Mouse (Mus musculus) liver, adult 2 months (tissue): Measurements from ENCODE around the gene Nfatc2. TPM values are rescaled to one million over a fixed set of nuclear protein-coding genes. Genes with fewer than 3 reads are reported as not detected.

Experiments
- DNase-seq: peaks from one replicate; pipeline ENCODE4 v3.0.0-alpha.2; 2011; ENCODE audit warnings: low read depth, low spot score; ENCODE audit errors: extremely low read depth
- H3K27ac ChIP-seq: fragments of 200-500 bp; replicated peaks from 2 replicates; pipeline ENCODE4 v1.5.1; 2012; ENCODE audit warnings: low read depth, mild to moderate bottlenecking, control low read depth, inconsistent platforms, low read length; ENCODE audit not compliant: insufficient read depth
- H3K27me3 ChIP-seq: fragments of 200-500 bp; 2 replicates; pipeline ENCODE4 v1.6.1; 2012; ENCODE audit warnings: mild to moderate bottlenecking, moderate library complexity, low read length, inconsistent platforms; ENCODE audit not compliant: control insufficient read depth, insufficient read depth
- H3K36me3 ChIP-seq: fragments of 200-500 bp; 2 replicates; pipeline ENCODE4 v1.6.1; 2012; ENCODE audit warnings: low read length, inconsistent platforms; ENCODE audit not compliant: control insufficient read depth, insufficient read depth
- H3K4me1 ChIP-seq: fragments of 200-500 bp; 2 replicates; pipeline ENCODE4 v1.6.1; 2011; ENCODE audit warnings: low read length; ENCODE audit not compliant: control insufficient read depth, insufficient read depth
- H3K4me3 ChIP-seq: fragments of 200-500 bp; 2 replicates; pipeline ENCODE4 v1.5.1; 2011; ENCODE audit warnings: low read depth, mild to moderate bottlenecking, control low read depth, low read length, moderate library complexity; ENCODE audit not compliant: insufficient read depth
- H3K79me2 ChIP-seq: fragments of 200-500 bp; 2 replicates; pipeline ENCODE4 v1.6.1; 2012; ENCODE audit warnings: inconsistent platforms, mild to moderate bottlenecking, low read length, moderate library complexity; ENCODE audit not compliant: control insufficient read depth, insufficient read depth
- H3K9ac ChIP-seq: fragments of 200-500 bp; 2 replicates; pipeline ENCODE4 v1.6.1; 2012; ENCODE audit warnings: low read depth, mild to moderate bottlenecking, control low read depth, inconsistent platforms, low read length
- CTCF ChIP-seq: fragments of 200-500 bp; IDR thresholded peaks from 2 replicates; pipeline ENCODE4 v1.5.1; 2011; ENCODE audit warnings: low read depth, low read length, control low read depth
- POLR2A ChIP-seq: fragments of 200-500 bp; IDR thresholded peaks from 2 replicates; pipeline ENCODE4 v1.6.1; 2011; ENCODE audit warnings: low read length, control low read depth; ENCODE audit not compliant: insufficient read depth; ENCODE audit errors: extremely low read depth
- WGBS: fragments of 180-500 bp; shearing (Covaris S2); methylation state at CpG from one replicate; pipeline ENCODE4 v1.1.7; 2018; 5-methylcytosine and 5-hydroxymethylcytosine counted together
- polyA plus RNA-seq: library from polyadenylated mRNA; depleted of rRNA; stranded (reverse); fragments of >200 nt; gene quantifications from 2 replicates; pipeline ENCODE4 v1.2.3, GENCODE M21; 2012
- total RNA-seq: library from RNA; depleted of rRNA; stranded (reverse); fragments of >200 nt; gene quantifications from 2 replicates; pipeline ENCODE4 v1.2.3, GENCODE M21; 2014

Gene Nfatc2
- total and polyA plus RNA-seq, 2 experiments, result 0.09 to 0.20 TPM

DNA sequence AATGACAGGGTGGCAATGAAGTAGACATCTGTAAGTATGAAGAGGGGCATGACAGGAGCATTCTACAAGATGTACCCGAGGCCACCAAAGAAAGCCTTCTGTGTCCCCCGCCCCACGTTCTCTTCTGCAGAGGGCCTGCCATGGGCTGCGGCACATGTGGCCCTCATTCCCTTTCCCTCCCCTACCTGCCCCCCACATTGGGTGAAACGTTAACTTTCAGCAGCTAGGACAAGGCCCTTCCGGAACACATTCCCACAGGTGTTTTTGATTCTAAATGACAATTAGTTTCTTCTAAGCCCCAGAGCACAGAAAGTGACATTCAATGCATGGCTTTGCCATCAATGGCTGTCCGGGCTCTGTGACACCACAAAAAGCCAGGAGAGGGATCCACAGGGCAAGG lies 33.4 kb upstream of the Nfatc2 start:
- TF ChIP-seq POLR2A (no peak), CTCF (no peak)
- Histone ChIP-seq H3K27me3 (no peaks in the 10 kb centered on the region), H3K36me3 (0 out of 2 replicates have a peak, but pooled peaks cover 1% of the 10 kb centered on the region), H3K9ac (no peak overlapping the region), H3K4me3 (no peak overlapping the region), H3K79me2 (no peaks in the 10 kb centered on the region), H3K4me1 (no peaks in the 10 kb centered on the region), H3K27ac (no peak overlapping the region)
- 92% methylated on average over 7 of the region's 7 CpGs for WGBS
- no peak for DNase-seq

DNA sequence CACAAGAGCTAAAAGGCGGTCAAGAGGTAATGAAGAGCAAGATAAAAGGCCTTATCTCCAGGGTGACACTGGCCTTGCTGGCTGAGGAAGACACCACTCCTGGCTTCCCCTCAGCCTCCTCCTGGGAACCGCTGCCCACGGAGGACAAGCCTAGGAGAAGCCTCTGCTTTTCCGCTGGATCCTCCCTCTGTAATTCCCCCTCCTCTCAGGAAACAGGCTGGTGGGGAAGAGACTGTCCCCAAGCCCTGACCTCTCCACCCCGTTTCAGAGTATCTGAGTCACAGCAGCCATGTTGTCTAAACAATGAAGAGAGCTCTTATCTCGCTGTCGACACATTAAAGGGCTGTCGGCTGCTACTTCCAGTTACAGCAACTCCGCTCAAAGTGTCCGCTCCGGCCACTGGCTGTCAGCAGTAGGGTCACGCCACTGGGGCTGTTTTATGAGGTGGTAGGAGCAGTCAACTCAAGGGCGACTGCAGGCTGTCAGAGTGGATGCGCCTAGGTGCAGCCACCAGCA lies 31.9 kb upstream of the Nfatc2 start:
- Histone ChIP-seq H3K4me3 (no peak overlapping the region), H3K36me3 (0 out of 2 replicates have a peak, but pooled peaks cover 1% of the 10 kb centered on the region), H3K27me3 (no peaks in the 10 kb centered on the region), H3K27ac (no peak overlapping the region), H3K79me2 (no peaks in the 10 kb centered on the region), H3K4me1 (no peaks in the 10 kb centered on the region), H3K9ac (no peak overlapping the region)
- 56% methylated on average over 14 of the region's 14 CpGs for WGBS
- TF ChIP-seq CTCF, result no peak
- TF ChIP-seq POLR2A, result no peak
- no peak for DNase-seq

DNA sequence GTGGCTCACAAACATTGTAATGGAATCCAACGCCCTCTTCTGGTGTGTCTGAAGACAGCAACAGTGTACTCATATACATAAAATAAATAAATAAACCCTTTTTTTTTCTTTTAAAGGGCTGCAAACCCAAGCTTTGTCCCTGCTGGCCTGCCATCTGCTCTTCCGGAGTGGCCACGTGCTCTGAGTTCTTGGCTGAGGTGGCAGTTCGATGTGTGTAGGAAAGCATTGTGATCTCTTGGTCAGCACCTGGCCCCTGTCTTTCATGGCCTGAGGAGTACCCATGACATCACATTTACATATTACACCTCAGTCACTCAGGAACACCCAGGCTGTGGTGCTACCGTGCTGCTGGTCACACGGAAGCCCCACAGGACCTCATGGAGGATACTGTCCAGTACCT lies 31.1 kb upstream of the Nfatc2 start:
- TF ChIP-seq CTCF (no peak), POLR2A (no peak)
- no peak for DNase-seq
- WGBS, result 82% methylated on average over 6 of the region's 6 CpGs

GRCm38 (mm10) chr2:168628787-168629186 lies 27.3 kb upstream of the Nfatc2 start:
- Histone ChIP-seq H3K79me2 (no peaks in the 10 kb centered on the region), H3K4me1 (no peaks in the 10 kb centered on the region), H3K36me3 (no peaks in the 10 kb centered on the region), H3K9ac (no peak overlapping the region), H3K27ac (no peak overlapping the region), H3K4me3 (no peak overlapping the region), H3K27me3 (no peaks in the 10 kb centered on the region)
- peak; percentile 12 for DNase-seq
- TF ChIP-seq POLR2A (no peak), CTCF (peak; percentile 93)
- 27% methylated on average over 8 of the region's 8 CpGs for WGBS

More for the DNA sequence above, 31.1 kb upstream of the Nfatc2 start:
- Histone ChIP-seq H3K27me3 (no peaks in the 10 kb centered on the region), H3K9ac (no peak overlapping the region), H3K36me3 (0 out of 2 replicates have a peak, but pooled peaks cover 1% of the 10 kb centered on the region), H3K27ac (no peak overlapping the region), H3K4me3 (no peak overlapping the region), H3K79me2 (no peaks in the 10 kb centered on the region), H3K4me1 (no peaks in the 10 kb centered on the region)

- Histone ChIP-seq H3K79me2 (no peaks in the 10 kb centered on the region), H3K9ac (no peak overlapping the region), H3K27ac (no peak overlapping the region), H3K4me3 (no peak overlapping the region), H3K36me3 (no peaks in the 10 kb centered on the region), H3K27me3 (no peaks in the 10 kb centered on the region), H3K4me1 (no peaks in the 10 kb centered on the region)
- no peak for TF ChIP-seq CTCF
- DNase-seq, result no peak
- WGBS, result 73% methylated on average over 20 of the region's 20 CpGs
Observed at GRCm38 (mm10) chr2:168627829-168628770, 26.6 kb upstream of the Nfatc2 start.

- TF ChIP-seq POLR2A, result no peak
- no peak for TF ChIP-seq CTCF
- no peaks in the 10 kb centered on the region for H3K27me3 ChIP-seq
- DNase-seq, result no peak
- no peak overlapping the region for H3K27ac ChIP-seq
- H3K4me3 ChIP-seq, result no peak overlapping the region
- WGBS, result 91% methylated on average over 9 of the region's 9 CpGs
- no peaks in the 10 kb centered on the region for H3K79me2 ChIP-seq
- no peaks in the 10 kb centered on the region for H3K36me3 ChIP-seq
- no peak overlapping the region for H3K9ac ChIP-seq
- no peaks in the 10 kb centered on the region for H3K4me1 ChIP-seq
Observed at GRCm38 (mm10) chr2:168626385-168626784, 24.9 kb upstream of the Nfatc2 start.
